Mouse (Mus musculus) heart, postnatal 4 days (tissue): Measurements from ENCODE around the gene Arl2bp. TPM values are rescaled to one million over a fixed set of nuclear protein-coding genes. Genes with fewer than 3 reads are reported as not detected.

Source experiments
- DNase-seq: peaks from one replicate; pipeline ENCODE4 v3.0.0; 2021
- total RNA-seq, 2 experiments: library from RNA; stranded (reverse); gene quantifications; 2 replicates each; pipeline ENCODE4 v1.2.3; 2021

The Arl2bp gene
- total RNA-seq, result 100 to 1,000 TPM; 122 to 127 TPM

DNA sequence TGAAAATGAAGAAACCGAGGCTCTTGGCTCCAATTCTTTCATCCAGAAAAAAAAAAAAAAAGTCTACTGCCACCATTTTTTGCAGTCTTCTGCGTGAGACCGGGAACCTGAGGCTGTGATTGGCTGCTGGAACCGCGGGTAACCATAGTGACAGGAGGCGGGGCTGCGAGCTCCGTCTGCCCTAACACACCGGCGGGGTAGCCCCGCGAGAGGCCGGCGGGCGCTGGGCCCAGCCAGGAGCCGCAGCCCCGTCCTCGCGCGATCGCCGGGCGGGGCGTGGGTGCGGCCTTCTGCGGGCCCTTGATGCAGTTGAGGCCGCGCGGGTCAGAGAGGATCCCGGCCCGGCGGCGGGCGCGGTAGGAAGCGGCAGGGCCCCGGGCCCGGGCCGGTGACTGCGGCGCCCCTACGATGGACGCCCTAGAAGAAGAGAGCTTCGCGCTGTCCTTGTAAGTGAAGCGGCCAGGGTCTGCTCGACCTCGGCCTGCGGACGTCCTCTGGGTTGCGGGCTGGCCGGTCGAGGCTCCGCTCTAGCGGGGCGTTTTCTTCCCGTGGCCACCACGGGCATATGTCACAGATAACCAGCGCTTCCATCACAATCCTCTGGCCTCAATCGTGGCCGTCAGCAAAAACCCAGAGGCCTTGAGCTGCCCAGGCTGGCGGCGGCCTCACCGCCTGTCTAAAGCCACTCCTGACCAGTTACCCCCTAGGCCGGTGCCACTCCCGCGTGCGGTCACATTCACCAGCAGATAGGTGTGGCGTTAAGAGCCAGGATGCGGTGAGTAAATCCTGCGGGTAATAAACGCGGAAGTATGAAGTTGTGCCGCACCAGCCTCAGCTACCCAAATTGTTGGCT is at the start of gene Arl2bp:
TSS of gene Arl2bp (plus strand) at position 145 of the 853 bp plus-strand sequence.
- DNase-seq, result peak; percentile 97

DNA sequence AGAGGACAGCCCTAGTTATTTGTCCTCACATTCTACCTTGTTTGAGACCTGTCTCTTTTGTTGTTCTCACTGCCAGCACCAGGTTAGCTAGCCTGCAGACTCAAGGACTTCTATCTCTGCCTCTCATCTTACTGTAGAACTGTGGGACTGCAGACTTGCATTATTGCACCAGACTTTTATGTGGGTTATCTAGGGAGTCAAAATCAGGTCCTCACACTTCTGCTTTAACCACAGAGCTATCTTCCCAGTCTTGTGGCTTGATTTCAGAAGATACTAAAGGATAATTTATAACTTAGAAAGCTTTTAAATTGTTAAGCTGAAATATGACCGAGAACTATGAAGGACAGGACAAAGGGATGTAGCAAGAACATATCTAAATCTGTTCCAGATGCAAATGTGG is 41.5 kb upstream of the Arl2bp start:
- no peak for DNase-seq

DNA sequence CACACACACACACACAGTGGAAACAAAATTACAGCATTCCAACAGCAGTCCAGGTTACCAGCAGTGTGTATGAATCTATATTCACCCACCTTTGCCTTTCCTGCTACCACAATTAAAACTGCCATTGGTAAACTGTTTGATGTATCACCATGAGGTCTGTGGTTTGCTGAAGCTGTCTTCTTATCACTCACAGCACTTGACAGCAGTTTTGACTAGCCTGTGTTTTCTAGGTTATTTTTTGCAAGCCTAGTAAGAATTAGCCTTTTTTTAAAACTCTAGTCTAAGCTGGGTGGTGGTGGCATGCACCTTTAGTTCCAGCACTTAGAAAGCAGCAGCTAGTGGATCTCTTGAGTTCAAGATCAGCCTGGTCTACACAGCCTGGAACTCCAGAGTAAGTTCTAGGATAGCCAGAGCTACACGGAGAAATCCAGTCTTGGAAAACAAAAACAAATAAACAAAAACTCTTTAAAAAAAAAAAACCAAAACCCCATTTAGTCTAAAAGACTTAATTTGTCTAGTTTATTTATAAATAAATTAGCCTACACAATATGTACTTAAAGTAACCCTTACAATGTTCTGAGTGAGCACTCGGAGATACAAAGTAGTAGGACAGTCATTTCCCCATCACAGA is 32.7 kb upstream of the Arl2bp start:
- no peak for DNase-seq

DNA sequence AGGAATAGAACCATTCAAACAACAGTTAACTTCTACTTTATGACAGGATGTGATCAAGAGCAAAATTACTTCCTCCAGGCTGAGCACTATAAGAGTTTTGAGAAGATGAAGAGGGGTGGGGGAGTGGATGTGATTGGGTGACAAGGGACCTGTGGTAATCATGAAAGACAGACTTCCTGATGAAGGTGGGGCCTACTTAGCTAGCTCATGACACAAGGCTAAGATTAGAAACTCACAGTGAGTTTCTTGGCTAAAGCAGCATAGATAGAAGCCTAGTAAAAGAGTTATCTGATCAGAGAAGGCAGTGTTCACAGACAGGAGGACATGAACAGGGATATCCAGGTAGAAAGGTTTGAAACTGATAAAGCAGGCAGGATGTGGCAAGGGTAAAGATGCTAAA is 32.2 kb upstream of the Arl2bp start:
- no peak for DNase-seq

DNA sequence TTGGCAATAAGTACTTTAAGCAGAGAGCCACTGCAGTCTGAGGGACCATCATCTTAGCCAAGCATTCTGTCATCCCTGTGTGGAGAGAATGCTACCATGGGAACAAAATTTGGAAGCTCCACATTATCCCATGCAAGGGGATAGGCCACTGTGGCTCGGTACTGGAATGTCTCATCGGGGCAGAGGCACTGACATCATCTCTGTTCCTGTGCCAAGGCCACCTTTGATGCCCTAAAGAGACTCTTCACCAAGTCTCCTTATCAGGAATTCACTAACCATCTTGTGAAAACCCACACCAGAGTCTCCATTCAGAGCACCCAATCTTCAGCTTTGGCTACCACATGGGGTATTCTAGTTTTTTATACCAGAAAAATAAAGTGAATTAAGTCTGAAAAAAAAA is 25.2 kb upstream of the Arl2bp start:
- DNase-seq, result no peak

DNA sequence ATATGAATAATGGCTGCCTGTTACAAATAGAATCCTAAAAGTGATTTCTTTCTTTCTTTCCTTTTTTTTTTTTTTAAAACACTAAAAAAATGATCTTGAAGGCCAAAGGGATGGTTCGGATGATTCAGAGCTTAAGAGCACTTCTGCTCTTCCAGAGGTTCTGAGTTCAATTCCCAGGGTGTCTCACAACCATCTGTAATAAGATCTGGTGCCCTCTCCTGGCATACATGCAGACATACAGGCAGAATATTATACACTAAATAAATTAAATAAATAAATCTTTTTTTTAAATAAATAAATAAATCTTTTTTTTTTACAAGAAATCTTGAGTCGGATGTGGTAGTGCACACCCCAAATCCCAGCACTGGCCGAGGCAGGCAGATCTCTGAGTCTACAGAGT is 24.5 kb upstream of the Arl2bp start:
- no peak for DNase-seq

DNA sequence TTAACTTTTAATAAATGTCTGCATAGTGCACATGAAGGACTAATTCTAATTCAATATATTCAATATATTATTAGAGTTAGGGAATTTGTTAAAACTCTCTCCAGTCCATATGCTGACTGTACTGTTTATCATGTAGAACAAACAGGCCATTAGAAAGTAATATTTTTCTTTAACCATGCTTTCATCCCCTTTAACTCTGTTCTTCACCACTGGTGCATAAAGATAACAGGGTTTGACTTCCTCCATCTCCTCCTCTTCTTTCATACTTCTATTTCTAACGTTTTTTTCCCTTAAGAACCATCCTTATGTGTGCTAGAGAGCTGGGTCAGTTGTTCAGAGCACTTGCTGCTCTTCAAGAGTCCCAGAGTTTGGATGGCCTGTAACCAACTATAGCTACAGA is 21.2 kb upstream of the Arl2bp start:
- no peak for DNase-seq

DNA sequence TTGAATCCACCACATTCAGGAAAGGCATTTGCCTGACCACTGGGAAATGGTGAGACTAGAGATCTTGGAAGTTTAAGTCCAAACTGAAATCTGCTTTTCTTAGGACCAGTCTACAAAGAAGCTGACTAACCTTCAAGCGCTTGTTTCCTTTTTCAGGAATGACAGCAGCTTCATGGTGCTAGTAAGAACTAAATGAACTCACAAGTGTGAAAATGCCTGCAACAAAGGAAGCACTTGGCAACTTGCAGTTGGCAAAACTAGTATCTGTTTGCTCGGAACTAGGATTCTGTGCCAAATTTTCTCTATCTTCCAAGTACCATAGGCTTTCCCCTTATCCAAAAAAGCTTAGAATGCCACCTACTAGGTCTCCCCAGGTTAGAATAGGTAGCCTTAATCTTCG is 20.2 kb upstream of the Arl2bp start:
- no peak for DNase-seq

DNA sequence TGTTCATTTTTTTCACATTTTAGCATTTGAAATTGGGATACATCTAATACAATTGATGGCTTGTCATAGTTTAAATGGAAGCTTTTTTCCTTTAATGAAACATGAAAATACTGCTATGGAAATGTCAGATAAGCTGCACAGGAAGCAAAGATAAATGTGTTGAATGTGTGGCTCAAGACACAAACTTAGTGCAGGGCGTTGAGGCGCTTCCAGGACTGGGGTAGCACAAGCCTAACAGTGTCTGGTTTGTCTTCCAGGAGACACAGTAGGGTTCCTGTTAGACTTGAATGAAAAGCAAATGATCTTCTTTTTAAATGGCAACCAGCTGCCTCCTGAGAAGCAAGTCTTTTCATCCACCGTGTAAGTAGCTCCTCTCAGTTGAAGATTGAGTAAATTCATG is 16.9 kb upstream of the Arl2bp start:
- no peak for DNase-seq

DNA sequence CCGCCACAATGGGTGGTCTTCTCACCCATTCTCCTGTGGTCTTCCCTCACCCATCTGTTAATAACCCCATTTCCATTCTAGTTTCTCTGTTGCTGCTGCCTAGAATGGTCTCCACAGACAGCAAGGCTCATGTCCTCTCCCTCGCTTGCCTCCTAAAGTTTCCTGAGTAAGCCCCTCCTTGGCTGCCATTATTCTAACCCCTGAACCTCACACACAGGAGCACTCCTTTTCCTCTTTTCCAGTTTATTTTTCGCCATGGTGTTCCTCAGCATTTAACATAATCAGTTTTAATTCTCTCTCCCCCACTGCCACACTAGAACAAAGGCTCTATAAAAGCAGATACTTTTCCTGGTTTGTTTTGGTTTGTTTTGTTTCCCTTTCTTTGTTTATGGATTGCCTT is 13.4 kb upstream of the Arl2bp start:
- DNase-seq, result no peak

DNA sequence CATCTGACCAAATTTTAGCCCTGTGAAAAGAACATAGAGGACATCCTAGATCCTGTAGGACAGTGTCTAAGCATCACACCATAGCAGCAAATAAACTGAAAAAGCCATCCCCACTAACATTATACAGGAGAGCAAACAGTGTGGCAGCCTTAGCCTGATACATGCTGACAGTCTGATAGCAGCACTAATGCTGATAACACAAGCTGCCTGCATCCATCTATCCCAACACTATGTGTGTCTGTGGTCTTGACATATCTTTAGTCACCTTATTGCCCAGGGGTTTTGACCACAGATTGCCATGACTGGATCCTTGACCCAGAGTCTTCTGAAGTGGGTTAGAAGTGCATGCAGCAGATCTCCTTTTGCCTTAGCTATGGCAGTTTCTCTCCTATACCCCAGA is 11.4 kb upstream of the Arl2bp start:
- DNase-seq, result no peak

DNA sequence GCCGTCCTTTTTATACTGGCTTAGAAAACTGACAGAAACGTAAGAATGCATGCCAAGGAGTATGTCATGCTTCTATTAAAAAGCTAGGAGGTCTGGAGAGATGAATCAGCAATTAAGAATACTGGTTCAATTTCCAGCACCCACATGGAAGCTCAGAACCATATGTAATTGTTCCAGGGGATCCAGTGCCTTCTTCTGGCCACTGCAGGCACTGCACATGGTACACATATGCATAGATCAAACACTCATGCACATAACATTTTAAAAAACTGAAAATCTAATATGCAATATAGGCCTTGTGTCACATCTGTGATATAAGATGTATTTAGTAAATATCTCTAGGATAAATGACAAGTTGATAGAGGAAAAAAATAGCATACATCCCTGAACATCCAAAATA is 8.4 kb upstream of the Arl2bp start:
- no peak for DNase-seq

DNA sequence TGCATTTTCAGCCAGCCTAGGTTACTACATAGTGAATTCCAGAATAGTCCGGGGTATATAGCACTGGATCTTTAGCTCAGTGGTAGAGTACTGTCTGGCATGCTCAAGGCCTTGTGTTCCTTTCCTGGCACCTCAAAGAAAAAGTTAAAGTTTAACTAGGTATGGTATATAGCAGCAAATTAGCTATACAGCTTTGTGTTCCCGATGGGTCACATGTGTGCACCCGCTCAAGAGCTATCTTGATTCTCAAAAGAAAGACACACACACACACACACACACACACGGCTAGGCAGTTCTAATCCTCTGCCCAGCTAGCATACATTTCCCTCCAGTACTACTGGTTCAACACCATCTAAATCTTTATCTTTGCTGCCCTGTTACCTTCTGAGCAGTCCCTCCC is 6.0 kb upstream of the Arl2bp start:
- DNase-seq, result no peak

DNA sequence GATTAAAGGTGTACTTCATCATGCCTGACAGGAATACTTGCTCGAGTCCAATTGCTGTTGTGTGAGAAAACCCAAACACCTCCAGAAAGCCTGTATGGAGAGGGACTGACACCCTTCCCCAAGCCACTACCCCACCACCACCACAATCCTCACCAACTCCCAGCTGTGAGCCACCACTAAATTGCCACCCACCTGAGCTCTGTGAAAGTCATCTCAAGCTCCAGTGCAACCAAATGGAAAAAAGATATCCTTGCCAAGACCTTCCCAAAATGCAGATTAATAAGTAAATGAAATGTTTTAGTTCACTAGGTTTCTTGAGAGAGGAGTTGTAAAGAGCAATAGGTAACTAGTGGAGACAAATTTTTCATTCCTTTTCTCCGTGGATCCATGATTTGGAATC is 1.7 kb upstream of the Arl2bp start:
- DNase-seq, result no peak

DNA sequence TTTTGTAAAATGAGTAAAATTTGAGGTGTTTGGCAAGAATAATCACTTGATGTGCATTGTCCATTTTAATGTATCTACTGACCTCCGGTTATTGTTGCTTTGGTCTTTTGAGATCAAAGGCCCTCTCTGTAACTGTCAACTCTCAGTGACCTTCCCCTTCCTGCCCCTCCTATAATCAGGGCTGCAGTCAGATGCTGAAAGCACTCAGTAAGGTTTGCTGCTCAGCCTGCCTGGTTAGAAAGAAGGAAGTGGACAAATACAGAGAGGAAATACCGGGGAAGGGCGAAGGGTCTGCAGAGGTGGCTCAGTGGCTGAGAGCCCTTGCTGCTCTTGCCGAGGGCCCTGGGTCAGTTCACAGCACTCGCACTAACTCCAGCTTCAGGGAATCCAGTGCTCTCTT is 8.0 kb downstream of the Arl2bp start:
- no peak for DNase-seq

DNA sequence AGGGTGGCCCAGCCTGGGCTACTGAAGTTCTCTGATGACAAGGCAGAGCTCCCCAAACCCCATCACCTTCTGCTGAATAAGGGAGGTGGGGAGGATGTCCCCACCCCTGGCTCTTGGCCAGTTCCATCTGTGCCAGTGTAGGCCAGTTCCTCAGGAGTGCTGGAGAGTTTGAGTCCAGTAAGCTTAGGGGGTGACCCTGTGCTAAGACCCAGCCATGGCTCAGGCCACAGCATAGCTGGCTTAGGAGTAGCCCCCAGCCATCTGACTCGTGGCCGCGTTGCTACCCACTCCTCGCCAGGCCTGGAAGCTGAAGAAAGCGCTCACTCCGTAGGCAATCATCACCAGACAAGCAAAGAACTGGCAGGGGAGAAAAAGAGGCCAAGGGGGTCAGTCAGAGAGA is 9.5 kb downstream of the Arl2bp start:
- no peak for DNase-seq

DNA sequence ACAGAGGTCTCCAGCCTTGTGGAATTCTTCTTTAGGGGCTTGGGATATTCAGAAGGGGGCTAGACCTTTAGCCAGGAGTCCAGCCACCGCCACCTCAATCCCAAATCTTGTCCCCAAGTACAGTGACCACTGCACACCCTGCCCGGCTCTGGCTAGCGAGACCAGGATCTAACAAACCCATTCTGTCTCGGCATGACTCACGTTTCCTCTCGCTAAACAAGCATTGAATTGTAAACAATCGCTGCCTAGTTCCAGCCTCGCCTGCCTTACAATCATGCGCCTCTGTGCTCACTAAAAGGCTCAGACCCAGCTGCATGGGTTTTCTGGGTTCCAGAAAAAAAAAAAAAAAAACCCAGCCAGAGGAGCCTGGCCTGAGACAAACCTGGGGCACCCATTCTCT is 12.2 kb downstream of the Arl2bp start:
- no peak for DNase-seq

DNA sequence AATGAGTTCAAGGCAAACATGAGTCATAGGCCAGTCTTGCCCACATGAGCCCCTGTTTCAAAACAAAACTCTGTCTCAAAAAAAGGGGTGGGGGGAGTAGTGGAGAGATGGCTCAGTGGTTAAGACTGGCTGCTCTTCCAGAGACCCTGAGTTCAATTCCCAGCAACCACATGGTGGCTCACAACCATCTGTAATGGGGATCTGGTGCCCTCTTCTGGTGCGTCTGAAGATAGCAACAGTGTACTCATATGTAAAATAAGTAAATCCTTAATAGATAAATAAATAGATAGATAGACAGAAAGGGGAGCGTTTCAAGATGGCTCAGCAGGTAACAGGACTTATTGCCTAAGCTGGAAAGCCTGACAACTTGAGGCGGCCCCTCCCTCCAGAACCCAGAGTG is 14.0 kb downstream of the Arl2bp start:
- no peak for DNase-seq

DNA sequence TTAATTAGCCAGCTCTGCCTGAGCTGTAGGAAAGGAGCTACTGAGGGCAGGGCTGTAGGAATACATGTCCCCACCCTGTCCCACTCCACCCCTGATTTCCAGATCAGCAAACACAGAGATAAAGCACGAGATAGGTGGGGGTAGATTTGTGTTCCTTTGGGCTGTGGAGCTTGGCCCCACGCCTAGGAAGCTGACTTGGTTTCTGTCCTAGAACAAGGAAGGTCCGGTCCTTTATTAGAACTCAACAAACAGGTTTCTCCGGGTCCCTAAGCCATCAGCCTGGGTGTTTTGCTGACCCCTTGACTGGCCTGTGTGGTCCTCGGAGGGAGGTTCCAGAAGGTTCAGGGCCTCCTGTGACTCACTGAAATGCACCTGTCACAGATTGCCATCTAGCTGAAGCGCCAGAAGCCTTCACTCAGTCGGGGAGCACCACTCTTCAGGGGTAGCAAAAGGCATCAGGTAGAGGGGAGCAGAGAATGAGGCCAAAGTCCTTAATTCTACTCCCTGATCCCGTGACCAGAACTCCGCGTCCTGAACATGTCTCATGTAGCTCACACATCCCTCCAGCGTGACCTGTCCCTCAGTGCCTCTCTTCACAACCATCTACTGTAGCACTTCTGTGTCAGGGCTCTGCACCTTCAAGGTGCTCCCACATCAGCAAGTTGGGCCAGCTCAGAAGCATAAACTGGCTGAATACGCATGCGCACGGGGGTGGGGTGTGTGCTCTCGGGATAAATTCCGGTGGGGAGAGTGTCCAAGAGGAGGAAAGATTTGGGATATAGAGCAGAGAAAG is 16.5 kb downstream of the Arl2bp start:
- no peak for DNase-seq

DNA sequence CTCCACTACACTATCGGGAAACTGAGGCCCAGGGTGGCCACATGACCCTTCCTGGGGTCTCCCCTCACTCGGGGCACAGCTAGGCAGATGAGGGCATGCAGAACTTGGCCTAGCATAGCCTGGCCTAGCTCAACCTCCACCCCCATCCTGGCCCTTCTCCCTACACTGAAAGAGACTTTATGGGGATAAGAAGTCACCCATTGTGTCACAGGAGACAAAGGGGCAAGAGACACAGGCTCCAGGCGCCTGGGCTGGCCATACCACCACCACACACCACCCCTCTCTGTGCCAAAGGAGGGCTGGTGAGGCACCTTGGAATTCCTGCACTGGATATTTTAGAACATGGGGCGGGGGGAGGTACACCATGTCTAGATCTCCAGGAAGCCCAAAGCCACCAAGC is 17.9 kb downstream of the Arl2bp start:
- no peak for DNase-seq

DNA sequence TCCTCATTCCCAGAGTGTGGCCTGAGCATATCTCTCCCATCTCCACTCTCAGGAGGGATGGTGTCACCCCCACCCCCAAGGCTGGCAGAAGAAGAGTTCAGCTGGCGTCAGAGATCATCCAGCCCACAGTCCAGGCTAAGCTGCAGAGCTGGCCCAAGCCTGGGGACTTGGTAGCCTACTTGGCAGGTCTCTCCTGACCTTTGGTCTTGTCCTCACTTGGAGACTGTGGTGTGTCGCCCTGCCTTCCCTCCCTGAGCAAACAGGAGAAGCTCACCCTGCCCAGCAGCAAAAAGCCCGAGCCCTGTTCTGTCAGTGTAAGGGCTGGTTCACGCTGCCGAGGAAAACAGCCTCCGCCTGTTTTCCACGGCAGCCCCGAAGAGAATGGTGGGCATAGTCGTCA is 19.6 kb downstream of the Arl2bp start:
- no peak for DNase-seq

DNA sequence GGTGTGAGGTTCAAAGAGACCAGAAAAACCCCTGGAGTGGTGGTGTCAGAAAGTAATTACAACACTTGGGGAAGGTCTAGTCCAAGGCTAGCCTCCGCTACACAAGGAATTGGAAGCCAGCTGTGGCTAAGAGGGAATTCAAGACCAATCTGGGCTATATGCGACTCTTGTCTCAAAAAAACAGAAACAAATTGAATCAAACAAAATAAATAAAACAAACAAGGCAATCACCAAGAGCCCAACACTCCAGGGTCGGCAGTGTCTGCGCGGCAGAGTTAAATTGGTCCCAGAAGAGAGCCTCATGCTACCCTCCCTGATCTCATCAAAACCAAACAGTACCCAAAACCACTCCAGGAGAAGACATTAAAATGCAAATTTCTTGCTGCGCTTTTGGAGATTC is 28.3 kb downstream of the Arl2bp start:
- DNase-seq, result no peak

DNA sequence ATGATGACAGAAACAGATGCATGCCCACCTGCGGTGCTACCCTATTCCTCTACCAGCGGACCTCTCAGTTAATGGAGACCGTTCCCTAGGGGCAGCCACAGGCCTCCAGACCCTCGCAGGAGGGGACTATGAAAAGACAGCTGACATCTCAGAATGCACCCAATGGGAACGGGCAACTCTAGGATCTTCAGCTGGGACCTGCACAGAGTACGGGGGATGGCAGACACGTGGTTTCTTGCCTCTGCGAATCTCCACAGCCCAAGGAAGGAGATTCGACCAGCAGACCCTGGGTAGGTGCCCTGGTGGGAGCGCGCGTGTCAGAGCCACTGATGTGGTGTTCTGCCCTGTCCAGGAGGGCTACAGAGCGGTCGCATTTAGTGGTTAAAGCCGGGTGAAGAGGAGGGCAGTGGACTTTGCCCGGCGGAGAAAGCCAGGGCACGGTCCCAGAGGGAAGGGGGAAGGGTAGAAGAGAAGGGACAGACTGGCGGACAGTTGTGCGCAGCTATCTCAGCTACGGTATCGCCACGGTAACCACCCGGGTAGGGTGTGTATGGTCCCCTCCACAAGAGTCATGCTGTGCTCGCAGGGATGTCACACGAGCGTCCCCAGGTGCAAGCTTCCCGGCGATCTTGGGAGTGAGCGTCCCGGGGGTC is 29.1 kb downstream of the Arl2bp start:
- DNase-seq, result no peak
